Mouse (Mus musculus): ENCODE measurements around the gene Cmss1. TPM values are rescaled to one million over a fixed set of nuclear protein-coding genes. Genes with fewer than 3 reads are reported as not detected.

The Cmss1 gene
- polyA plus RNA-seq, 1 experiment from 2014 or later = 45.2 TPM

GRCm38 (mm10) chr16:57577519-57577918 lies 29.1 kb downstream of the Cmss1 start:
- Histone ChIP-seq H3K4me1 (replicated peaks) (no peaks in the 10 kb centered on the region), H3K27ac (no peak overlapping the region), H3K36me3 (no peaks in the 10 kb centered on the region; the same call in 1 of the 2 replicates), H3K9ac (no peak overlapping the region), H3K9me3 (no peaks in the 10 kb centered on the region), H3K27me3 (replicated peaks) (no peaks in the 10 kb centered on the region), H3K4me3 (replicated peaks) (no peak overlapping the region), H3K4me2 (replicated peaks) (no peak overlapping the region)
- ATAC-seq = no peak
- 86% methylated on average over 1 of the region's 1 CpGs for WGBS

GRCm38 (mm10) chr16:57575764-57576388 lies 30.8 kb downstream of the Cmss1 start:
- WGBS = 93% methylated on average over 1 of the region's 1 CpGs
- H3K36me3 ChIP-seq = peaks cover 5% of the 10 kb centered on the region
- H3K9me3 ChIP-seq = no peaks in the 10 kb centered on the region
- H3K9ac ChIP-seq = no peak overlapping the region
- no peak for ATAC-seq
- H3K27me3 ChIP-seq (replicated peaks) = no peaks in the 10 kb centered on the region
- H3K27ac ChIP-seq = no peak overlapping the region
- 0 out of 2 replicates have a peak, but pooled peaks cover 6% of the 10 kb centered on the region for H3K4me1 ChIP-seq (replicated peaks)
- no peak overlapping the region for H3K4me3 ChIP-seq (replicated peaks)
- H3K4me2 ChIP-seq (replicated peaks) = no peak overlapping the region

GRCm38 (mm10) chr16:57573831-57574230 lies 32.8 kb downstream of the Cmss1 start:
- H3K4me3 ChIP-seq (replicated peaks) = no peak overlapping the region
- H3K4me2 ChIP-seq (replicated peaks) = no peak overlapping the region
- H3K27ac ChIP-seq = no peak overlapping the region
- 61% methylated on average over 1 of the region's 1 CpGs for WGBS
- H3K36me3 ChIP-seq = peaks cover 11% of the 10 kb centered on the region
- no peak overlapping the region for H3K9ac ChIP-seq
- H3K4me1 ChIP-seq (replicated peaks) = 0 out of 2 replicates have a peak, but pooled peaks cover 6% of the 10 kb centered on the region
- no peaks in the 10 kb centered on the region for H3K27me3 ChIP-seq (replicated peaks)
- no peak for ATAC-seq
- H3K9me3 ChIP-seq = no peaks in the 10 kb centered on the region

GRCm38 (mm10) chr16:57570789-57571311 lies 35.8 kb downstream of the Cmss1 start:
- Histone ChIP-seq H3K36me3 (peaks cover 11% of the 10 kb centered on the region), H3K27ac (no peak overlapping the region), H3K4me3 (replicated peaks) (no peak overlapping the region), H3K4me2 (replicated peaks) (no peak overlapping the region), H3K4me1 (replicated peaks) (0 out of 2 replicates have a peak, but pooled peaks cover 6% of the 10 kb centered on the region), H3K27me3 (replicated peaks) (no peaks in the 10 kb centered on the region), H3K9me3 (no peaks in the 10 kb centered on the region), H3K9ac (no peak overlapping the region)
- 85% methylated on average over 5 of the region's 5 CpGs for WGBS
- ATAC-seq = no peak

GRCm38 (mm10) chr16:57568648-57569404 lies 37.8 kb downstream of the Cmss1 start:
- Histone ChIP-seq H3K9me3 (no peaks in the 10 kb centered on the region), H3K4me3 (replicated peaks) (no peak overlapping the region), H3K9ac (no peak overlapping the region), H3K4me1 (replicated peaks) (0 out of 2 replicates have a peak, but pooled peaks cover 6% of the 10 kb centered on the region), H3K27ac (no peak overlapping the region), H3K27me3 (replicated peaks) (no peaks in the 10 kb centered on the region), H3K36me3 (peaks cover 11% of the 10 kb centered on the region), H3K4me2 (replicated peaks) (no peak overlapping the region)
- peak; percentile 96 for ATAC-seq
- WGBS = 69% methylated on average over 7 of the region's 7 CpGs

- no peak for ATAC-seq
- Histone ChIP-seq H3K4me3 (replicated peaks) (no peak overlapping the region), H3K4me1 (replicated peaks) (0 out of 2 replicates have a peak, but pooled peaks cover 2% of the 10 kb centered on the region), H3K27me3 (replicated peaks) (no peaks in the 10 kb centered on the region), H3K9ac (no peak overlapping the region), H3K4me2 (replicated peaks) (no peak overlapping the region), H3K9me3 (no peaks in the 10 kb centered on the region), H3K27ac (0 out of 2 replicates have a peak overlapping the region, but pooled peaks have one; percentile 9), H3K36me3 (peaks cover 6% of the 10 kb centered on the region)
- 73% methylated on average over 3 of the region's 3 CpGs for WGBS
Measured at GRCm38 (mm10) chr16:57566215-57566614, 40.4 kb downstream of the Cmss1 start.

- peaks cover 2% of the 10 kb centered on the region; the same call in 1 of the 2 replicates for H3K36me3 ChIP-seq
- H3K9ac ChIP-seq = no peak overlapping the region
- 49% methylated on average over 1 of the region's 1 CpGs for WGBS
Measured at GRCm38 (mm10) chr16:57564807-57565206, 41.9 kb downstream of the Cmss1 start.

GRCm38 (mm10) chr16:57563453-57563852 lies 43.2 kb downstream of the Cmss1 start:
- 23% methylated on average over 3 of the region's 3 CpGs for WGBS
- ATAC-seq = peak; percentile 87
- Histone ChIP-seq H3K9ac (no peak overlapping the region), H3K4me2 (replicated peaks) (no peak overlapping the region), H3K4me3 (replicated peaks) (no peak overlapping the region), H3K27ac (peak overlapping the region; percentile 74; the same call in 1 of the 2 replicates), H3K36me3 (no peaks in the 10 kb centered on the region), H3K4me1 (replicated peaks) (0 out of 2 replicates have a peak, but pooled peaks cover 2% of the 10 kb centered on the region), H3K9me3 (no peaks in the 10 kb centered on the region), H3K27me3 (replicated peaks) (no peaks in the 10 kb centered on the region)

More at GRCm38 (mm10) chr16:57564807-57565206, 41.9 kb downstream of the Cmss1 start:
- H3K4me3 ChIP-seq (replicated peaks) = no peak overlapping the region
- 0 out of 2 replicates have a peak, but pooled peaks cover 2% of the 10 kb centered on the region for H3K4me1 ChIP-seq (replicated peaks)
- H3K9me3 ChIP-seq = no peaks in the 10 kb centered on the region
- H3K4me2 ChIP-seq (replicated peaks) = no peak overlapping the region
- H3K27me3 ChIP-seq (replicated peaks) = no peaks in the 10 kb centered on the region
- no peak overlapping the region for H3K27ac ChIP-seq
- no peak for ATAC-seq

GRCm38 (mm10) chr16:57560185-57560584 lies 46.5 kb downstream of the Cmss1 start:
- Histone ChIP-seq H3K4me3 (replicated peaks) (no peak overlapping the region), H3K27me3 (replicated peaks) (no peaks in the 10 kb centered on the region), H3K4me2 (replicated peaks) (no peak overlapping the region), H3K9ac (no peak overlapping the region), H3K4me1 (replicated peaks) (peaks cover 7% of the 10 kb centered on the region), H3K36me3 (no peaks in the 10 kb centered on the region), H3K27ac (no peak overlapping the region), H3K9me3 (no peaks in the 10 kb centered on the region)
- ATAC-seq = no peak
- 94% methylated on average over 1 of the region's 1 CpGs for WGBS

GRCm38 (mm10) chr16:57558258-57558657 lies 48.4 kb downstream of the Cmss1 start:
- Histone ChIP-seq H3K9ac (no peak overlapping the region), H3K4me2 (replicated peaks) (no peak overlapping the region), H3K36me3 (no peaks in the 10 kb centered on the region), H3K27ac (no peak overlapping the region), H3K27me3 (replicated peaks) (no peaks in the 10 kb centered on the region), H3K4me1 (replicated peaks) (peaks cover 7% of the 10 kb centered on the region), H3K9me3 (no peaks in the 10 kb centered on the region), H3K4me3 (replicated peaks) (no peak overlapping the region)
- ATAC-seq = no peak
- WGBS = 89% methylated on average over 3 of the region's 3 CpGs

GRCm38 (mm10) chr16:57556244-57556643 lies 50.4 kb downstream of the Cmss1 start:
- H3K4me1 ChIP-seq (replicated peaks) = peaks cover 12% of the 10 kb centered on the region
- WGBS = 50% methylated on average over 2 of the region's 2 CpGs
- no peaks in the 10 kb centered on the region for H3K9me3 ChIP-seq
- no peaks in the 10 kb centered on the region; the same call in 1 of the 2 replicates for H3K36me3 ChIP-seq
- H3K4me3 ChIP-seq (replicated peaks) = no peak overlapping the region
- H3K27me3 ChIP-seq (replicated peaks) = no peaks in the 10 kb centered on the region
- H3K4me2 ChIP-seq (replicated peaks) = no peak overlapping the region
- H3K9ac ChIP-seq = no peak overlapping the region
- ATAC-seq = no peak
- H3K27ac ChIP-seq = no peak overlapping the region

- H3K9ac ChIP-seq = no peak overlapping the region
- H3K36me3 ChIP-seq = no peaks in the 10 kb centered on the region; the same call in 1 of the 2 replicates
- no peaks in the 10 kb centered on the region for H3K9me3 ChIP-seq
- H3K27ac ChIP-seq = no peak overlapping the region
- no peak overlapping the region for H3K4me3 ChIP-seq (replicated peaks)
- no peaks in the 10 kb centered on the region for H3K27me3 ChIP-seq (replicated peaks)
- H3K4me1 ChIP-seq (replicated peaks) = peaks cover 12% of the 10 kb centered on the region
- no peak overlapping the region for H3K4me2 ChIP-seq (replicated peaks)
- no peak for ATAC-seq
- WGBS = 62% methylated on average over 4 of the region's 4 CpGs
Measured at GRCm38 (mm10) chr16:57555667-57556066, 51.0 kb downstream of the Cmss1 start.
